Mouse (Mus musculus) neural tube, embryonic 12.5 days (tissue): ENCODE results near the gene Il21. TPM values are rescaled to one million over a fixed set of nuclear protein-coding genes. Genes with fewer than 3 reads are reported as not detected.

Source experiments
- ATAC-seq: fragments of 200-750 bp; cut with Nextera tagmentation; 2 replicates; pipeline ENCODE4 v1.8.0; 2017; ENCODE audit warnings: low read depth, mild to moderate bottlenecking, moderate TSS enrichment, moderate library complexity; ENCODE audit not compliant: low FRiP score
- H3K27ac ChIP-seq: fragments of 300-500 bp; sonication (generic); 2 replicates; pipeline ENCODE4 v1.5.1; 2016
- H3K27me3 ChIP-seq: fragments of 300-500 bp; sonication (generic); replicated peaks from 2 replicates; pipeline ENCODE4 v1.6.1; 2016; ENCODE audit warnings: mild to moderate bottlenecking
- H3K36me3 ChIP-seq: fragments of 300-500 bp; sonication (generic); 2 replicates; pipeline ENCODE4 v1.6.1; 2016; ENCODE audit warnings: mild to moderate bottlenecking
- H3K4me1 ChIP-seq: fragments of 300-500 bp; sonication (generic); 2 replicates; pipeline ENCODE4 v1.6.1; 2016
- H3K4me2 ChIP-seq: fragments of 300-500 bp; sonication (generic); replicated peaks from 2 replicates; pipeline ENCODE4 v1.6.1; 2016; ENCODE audit warnings: mild to moderate bottlenecking
- H3K4me3 ChIP-seq: fragments of 300-500 bp; sonication (generic); 2 replicates; pipeline ENCODE4 v1.5.1; 2016
- H3K9ac ChIP-seq: fragments of 300-500 bp; sonication (generic); 2 replicates; pipeline ENCODE4 v1.6.1; 2016; ENCODE audit warnings: mild to moderate bottlenecking
- H3K9me3 ChIP-seq: fragments of 300-500 bp; sonication (generic); 2 replicates; pipeline ENCODE4 v1.6.1; 2016; ENCODE audit warnings: mild to moderate bottlenecking
- WGBS: fragments of 180-500 bp; shearing (Covaris S2); methylation state at CpG from one replicate; pipeline ENCODE4 v1.1.7; 2016; 5-methylcytosine and 5-hydroxymethylcytosine counted together
- polyA plus RNA-seq: library from polyadenylated mRNA; unstranded; fragments of >200 nt; fragmentation: Nextera tagmentation; extraction: Ambion mirVana; gene quantifications from 2 replicates; pipeline ENCODE4 v1.2.1, GENCODE M21; 2016

Il21 gene
- not detected in 2 replicates for polyA plus RNA-seq

- Histone ChIP-seq H3K36me3 (no peaks in the 10 kb centered on the region), H3K9ac (no peak within 1 kb of the TSS), H3K27me3 (no peaks in the 10 kb centered on the region), H3K9me3 (no peaks in the 10 kb centered on the region), H3K4me2 (no peak within 1 kb of the TSS), H3K4me3 (no peak within 1 kb of the TSS), H3K4me1 (no peaks in the 10 kb centered on the region), H3K27ac (no peak within 1 kb of the TSS)
- WGBS = 88% methylated on average over 7 of the region's 7 CpGs
- no peak for ATAC-seq
Observed at GRCm38 (mm10) chr3:37232586-37233222, at the start of gene Il21. Gene Il21, minus strand, starts transcription at chr3:37232636.

DNA sequence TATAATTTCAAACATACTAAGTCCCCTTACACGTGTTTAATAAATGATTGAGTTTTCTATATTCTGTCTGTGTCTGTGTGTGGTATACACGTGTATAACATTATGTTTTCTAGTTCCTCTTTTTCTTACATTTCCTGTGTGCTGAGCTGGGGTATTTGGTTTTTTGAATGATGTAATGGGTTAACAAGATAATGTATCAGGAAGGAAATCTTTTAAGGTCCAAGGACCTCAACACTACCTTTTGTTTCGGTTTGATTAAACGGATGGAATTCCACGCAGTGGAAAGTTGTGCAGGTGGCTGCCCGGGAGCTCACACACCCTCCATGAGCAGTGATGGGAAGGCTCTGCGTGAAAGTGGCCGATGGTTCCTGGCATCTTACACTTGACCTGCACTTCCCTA, 48.4 kb upstream of the Il21 start:
- H3K9me3 ChIP-seq = no peaks in the 10 kb centered on the region
- no peak for ATAC-seq
- H3K9ac ChIP-seq = no peak overlapping the region
- H3K4me3 ChIP-seq = no peak overlapping the region
- H3K4me2 ChIP-seq = no peak overlapping the region
- no peaks in the 10 kb centered on the region for H3K27me3 ChIP-seq
- H3K4me1 ChIP-seq = no peaks in the 10 kb centered on the region
- H3K36me3 ChIP-seq = no peaks in the 10 kb centered on the region
- 84% methylated on average over 8 of the region's 8 CpGs for WGBS
- no peak overlapping the region for H3K27ac ChIP-seq

- Histone ChIP-seq H3K9me3 (no peaks in the 10 kb centered on the region), H3K27me3 (no peaks in the 10 kb centered on the region), H3K4me2 (no peak overlapping the region), H3K27ac (no peak overlapping the region), H3K9ac (no peak overlapping the region), H3K4me3 (no peak overlapping the region), H3K4me1 (no peaks in the 10 kb centered on the region), H3K36me3 (no peaks in the 10 kb centered on the region)
- no peak for ATAC-seq
- 89% methylated on average over 1 of the region's 1 CpGs for WGBS
Observed at GRCm38 (mm10) chr3:37280221-37280620, 47.8 kb upstream of the Il21 start.

DNA sequence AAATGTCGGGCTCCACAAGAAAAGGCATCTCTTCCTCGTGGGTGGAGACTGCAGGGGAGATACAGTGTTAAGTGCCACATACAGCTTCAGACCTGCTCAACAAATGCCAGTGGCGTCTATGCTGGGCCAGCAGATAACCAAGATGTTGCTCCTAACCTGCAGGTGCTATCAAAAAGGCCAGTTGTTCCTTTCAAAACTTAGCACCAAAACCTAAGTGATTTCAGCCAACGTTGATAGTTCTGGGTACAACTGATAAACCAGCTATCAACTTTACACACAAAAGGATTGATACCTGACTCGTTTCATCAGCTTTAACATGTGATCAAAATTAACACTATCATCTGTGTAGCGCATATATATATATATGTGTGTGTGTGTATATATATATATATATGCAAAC, 42.2 kb upstream of the Il21 start:
- Histone ChIP-seq H3K4me3 (no peak overlapping the region), H3K4me2 (no peak overlapping the region), H3K27me3 (no peaks in the 10 kb centered on the region), H3K27ac (no peak overlapping the region), H3K9ac (no peak overlapping the region), H3K9me3 (no peaks in the 10 kb centered on the region), H3K36me3 (no peaks in the 10 kb centered on the region), H3K4me1 (no peaks in the 10 kb centered on the region)
- ATAC-seq = no peak
- 83% methylated on average over 6 of the region's 6 CpGs for WGBS

DNA sequence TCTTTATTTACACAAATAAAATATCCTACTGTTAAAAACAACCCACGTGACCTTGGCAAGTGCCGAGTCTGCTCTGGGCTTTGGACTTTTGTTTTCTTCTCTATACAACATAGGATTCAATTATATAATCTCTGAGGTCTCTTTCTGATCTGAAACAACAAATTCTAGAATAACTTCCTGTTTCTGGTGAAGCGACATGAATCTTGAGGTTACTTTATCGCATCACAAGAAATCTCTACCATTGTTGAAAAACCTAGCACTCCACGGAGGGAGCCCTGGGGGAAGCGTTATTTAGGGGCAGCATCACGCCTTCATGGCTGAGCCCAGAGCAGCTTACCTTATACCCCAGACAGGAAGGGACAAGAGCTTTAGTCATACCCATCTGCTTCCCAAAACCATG, 40.7 kb upstream of the Il21 start:
- ATAC-seq = no peak
- Histone ChIP-seq H3K27me3 (no peaks in the 10 kb centered on the region), H3K4me1 (no peaks in the 10 kb centered on the region), H3K9ac (no peak overlapping the region), H3K36me3 (no peaks in the 10 kb centered on the region), H3K27ac (no peak overlapping the region), H3K4me2 (no peak overlapping the region), H3K9me3 (no peaks in the 10 kb centered on the region), H3K4me3 (no peak overlapping the region)
- 87% methylated on average over 7 of the region's 7 CpGs for WGBS

DNA sequence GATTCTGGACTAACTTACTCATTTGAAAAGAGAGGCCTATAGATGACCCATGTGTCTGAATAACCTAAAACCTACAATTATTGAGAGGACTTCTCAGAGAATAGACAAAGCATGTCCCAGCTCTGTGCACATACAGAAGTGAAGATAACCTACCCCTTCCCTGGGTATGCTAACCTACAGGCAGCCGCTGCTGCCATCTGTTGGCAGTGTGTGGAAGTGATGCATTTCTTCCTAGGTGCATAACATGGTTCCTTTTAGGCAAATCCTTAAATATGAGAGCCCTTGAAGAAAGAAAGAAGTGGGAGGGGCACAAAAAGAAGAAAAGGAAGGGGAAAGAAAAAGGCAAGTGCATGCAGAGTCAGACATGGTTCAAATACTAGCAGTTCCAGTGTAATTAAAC, 38.8 kb upstream of the Il21 start:
- Histone ChIP-seq H3K9ac (no peak overlapping the region), H3K36me3 (no peaks in the 10 kb centered on the region), H3K9me3 (no peaks in the 10 kb centered on the region), H3K27ac (no peak overlapping the region), H3K4me1 (no peaks in the 10 kb centered on the region), H3K4me3 (no peak overlapping the region), H3K27me3 (no peaks in the 10 kb centered on the region), H3K4me2 (no peak overlapping the region)
- no peak for ATAC-seq
- 15% methylated on average over 1 of the region's 1 CpGs for WGBS

DNA sequence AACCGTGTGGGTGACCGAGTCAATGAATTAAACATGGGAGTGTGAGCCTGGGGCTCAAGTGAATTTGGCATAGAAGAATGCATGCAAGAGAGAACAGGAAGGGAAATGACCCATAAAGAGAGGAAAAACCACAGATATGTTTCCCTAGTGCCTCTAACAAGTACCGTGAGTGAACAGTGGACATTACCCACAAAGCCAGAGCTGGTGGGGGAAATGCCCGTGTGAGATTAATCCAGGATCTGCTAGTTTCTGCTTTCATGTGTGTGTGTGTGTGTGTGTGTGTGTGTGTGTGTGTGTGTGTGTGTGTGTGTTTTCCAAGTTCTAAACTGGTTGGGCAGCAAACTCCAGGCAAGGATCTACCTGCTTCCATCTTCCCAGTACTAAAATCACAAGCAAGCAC, 37.5 kb upstream of the Il21 start:
- Histone ChIP-seq H3K27me3 (no peaks in the 10 kb centered on the region), H3K27ac (no peak overlapping the region), H3K9me3 (no peaks in the 10 kb centered on the region), H3K4me2 (no peak overlapping the region), H3K4me1 (no peaks in the 10 kb centered on the region), H3K4me3 (no peak overlapping the region), H3K36me3 (no peaks in the 10 kb centered on the region), H3K9ac (no peak overlapping the region)
- no peak for ATAC-seq
- WGBS = 88% methylated on average over 4 of the region's 4 CpGs

DNA sequence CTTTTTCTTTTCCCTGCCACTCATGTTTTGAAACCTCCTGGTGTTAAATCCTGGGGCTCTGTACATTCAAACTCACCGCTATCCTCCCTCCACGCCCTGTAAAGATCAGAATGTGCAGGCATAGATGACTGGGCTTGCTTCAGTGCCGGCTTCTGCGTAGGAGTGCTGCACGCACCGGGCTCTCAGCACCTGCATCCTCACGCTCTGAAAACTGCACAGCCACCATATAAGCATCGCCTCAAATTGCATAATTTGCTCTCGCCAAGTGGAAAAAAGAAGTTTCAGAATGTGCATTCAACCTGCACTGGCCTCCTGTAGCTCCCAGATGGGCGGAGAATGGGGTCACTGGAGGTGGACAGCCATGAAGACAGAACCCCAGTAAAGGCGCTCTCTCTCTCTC, 35.9 kb upstream of the Il21 start:
- WGBS = 86% methylated on average over 11 of the region's 11 CpGs
- ATAC-seq = no peak
- Histone ChIP-seq H3K4me3 (no peak overlapping the region), H3K4me1 (no peaks in the 10 kb centered on the region), H3K27ac (no peak overlapping the region), H3K36me3 (no peaks in the 10 kb centered on the region), H3K27me3 (no peaks in the 10 kb centered on the region), H3K9me3 (no peaks in the 10 kb centered on the region), H3K9ac (no peak overlapping the region), H3K4me2 (no peak overlapping the region)

DNA sequence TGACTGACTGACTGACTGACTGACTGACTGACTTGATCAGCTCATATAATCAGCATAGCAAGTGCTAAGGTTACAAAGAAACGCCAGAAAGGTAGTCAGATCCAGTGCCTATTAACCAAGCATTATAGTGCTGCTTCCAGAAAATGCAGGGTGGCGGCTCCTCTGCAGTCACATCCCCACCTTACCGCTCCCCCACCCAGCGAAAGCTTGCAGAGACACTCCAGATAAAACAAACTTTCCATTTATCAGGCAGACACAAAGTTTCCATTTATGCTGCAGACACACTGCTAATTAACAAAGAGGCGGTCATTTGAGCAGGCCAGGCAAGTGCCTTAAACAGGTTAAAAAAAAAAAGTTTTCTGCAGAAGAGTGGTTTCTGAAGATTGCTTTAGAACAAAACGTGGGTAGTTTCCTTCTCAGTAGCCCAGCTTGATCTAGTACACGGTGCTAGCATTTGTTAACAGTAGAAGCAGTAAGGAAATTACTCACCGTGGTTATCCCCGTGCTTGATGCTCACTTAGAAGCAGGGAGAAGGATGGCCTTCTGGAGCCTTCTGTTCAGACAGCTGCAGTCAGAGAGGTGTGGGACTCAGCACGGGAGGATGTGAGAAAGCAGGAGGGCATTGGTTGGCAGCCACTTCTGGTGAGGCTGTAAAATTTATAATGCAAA, 27.0 kb upstream of the Il21 start:
- Histone ChIP-seq H3K27me3 (no peaks in the 10 kb centered on the region), H3K27ac (no peak overlapping the region), H3K9me3 (no peaks in the 10 kb centered on the region), H3K4me2 (no peak overlapping the region), H3K36me3 (no peaks in the 10 kb centered on the region), H3K4me1 (no peaks in the 10 kb centered on the region), H3K9ac (no peak overlapping the region), H3K4me3 (no peak overlapping the region)
- WGBS = 71% methylated on average over 10 of the region's 10 CpGs
- ATAC-seq = no peak

- Histone ChIP-seq H3K36me3 (no peaks in the 10 kb centered on the region), H3K4me2 (no peak overlapping the region), H3K27ac (no peak overlapping the region), H3K27me3 (no peaks in the 10 kb centered on the region), H3K4me1 (no peaks in the 10 kb centered on the region), H3K9ac (no peak overlapping the region), H3K4me3 (no peak overlapping the region), H3K9me3 (no peaks in the 10 kb centered on the region)
- ATAC-seq = no peak
- WGBS = 91% methylated on average over 15 of the region's 15 CpGs
Observed at GRCm38 (mm10) chr3:37257776-37258175, 25.3 kb upstream of the Il21 start.

GRCm38 (mm10) chr3:37250967-37251366, 18.5 kb upstream of the Il21 start:
- Histone ChIP-seq H3K27ac (no peak overlapping the region), H3K4me3 (no peak overlapping the region), H3K4me1 (no peaks in the 10 kb centered on the region), H3K27me3 (no peaks in the 10 kb centered on the region), H3K4me2 (no peak overlapping the region), H3K9ac (no peak overlapping the region), H3K9me3 (no peaks in the 10 kb centered on the region), H3K36me3 (no peaks in the 10 kb centered on the region)
- WGBS = 89% methylated on average over 3 of the region's 3 CpGs
- ATAC-seq = no peak

DNA sequence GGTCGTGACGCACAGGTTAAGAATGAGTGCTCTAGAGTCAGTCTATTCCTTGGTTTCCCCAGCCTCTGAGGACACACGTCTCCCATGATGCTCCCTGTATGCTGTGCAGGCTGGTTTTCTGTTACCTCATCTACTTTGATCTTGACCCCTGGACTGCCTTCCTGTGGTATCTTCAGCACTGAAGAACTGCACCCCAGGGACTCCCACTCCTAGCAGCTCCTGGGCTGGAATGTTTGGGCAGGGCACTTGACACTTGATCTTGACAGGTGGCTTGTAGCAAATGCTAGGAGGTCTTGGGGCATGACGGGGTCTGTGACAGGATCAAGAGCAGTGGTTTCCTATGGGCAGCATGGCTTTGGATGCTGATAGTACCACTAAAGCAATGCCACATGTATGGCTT, 2.6 kb upstream of the Il21 start:
- ATAC-seq = no peak
- Histone ChIP-seq H3K4me2 (no peak overlapping the region), H3K36me3 (no peaks in the 10 kb centered on the region), H3K9ac (no peak overlapping the region), H3K4me1 (no peaks in the 10 kb centered on the region), H3K9me3 (no peaks in the 10 kb centered on the region), H3K4me3 (no peak overlapping the region), H3K27ac (no peak overlapping the region), H3K27me3 (no peaks in the 10 kb centered on the region)
- WGBS = 81% methylated on average over 4 of the region's 4 CpGs

DNA sequence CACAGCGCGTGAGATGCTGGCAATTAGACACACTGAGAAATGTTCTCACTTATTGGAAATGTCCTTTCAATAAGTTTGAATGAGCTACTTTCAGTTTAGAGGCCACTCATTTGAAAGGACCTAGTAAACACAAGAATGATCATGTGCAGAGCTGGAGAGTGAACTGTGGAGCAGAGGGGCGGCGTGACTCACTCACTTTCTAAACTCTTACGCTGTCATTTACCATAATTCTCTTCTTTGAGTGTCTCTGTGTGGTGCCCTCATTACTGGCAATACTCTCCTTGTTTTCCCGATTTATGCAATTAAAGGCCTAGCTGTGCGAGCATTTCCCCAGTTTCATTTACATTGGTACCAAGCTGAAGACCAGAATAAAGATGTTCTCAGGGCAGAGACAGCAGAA, 1.3 kb downstream of the Il21 start:
- no peak for ATAC-seq
- Histone ChIP-seq H3K9me3 (no peaks in the 10 kb centered on the region), H3K9ac (no peak overlapping the region), H3K4me3 (no peak overlapping the region), H3K27ac (no peak overlapping the region), H3K4me1 (no peaks in the 10 kb centered on the region), H3K27me3 (no peaks in the 10 kb centered on the region), H3K36me3 (no peaks in the 10 kb centered on the region), H3K4me2 (no peak overlapping the region)
- WGBS = 73% methylated on average over 7 of the region's 7 CpGs
